Mouse (Mus musculus) brown adipose tissue, adult 24 weeks (tissue): ENCODE measurements at regions not wholly inside any gene's neighbourhood (a gene's known extent, or its start where the extent isn't known, plus 50 kb on each side); places are given as distances from the start of the nearest gene placed in this dataset.

Experiments used
- H3K27ac ChIP-seq: fragments of 200-500 bp; replicated peaks from 2 replicates; pipeline ENCODE4 v1.5.1; 2012; ENCODE audit warnings: low read depth, mild to moderate bottlenecking, low read length
- H3K4me1 ChIP-seq: fragments of 200-500 bp; 2 replicates; pipeline ENCODE4 v1.6.1; 2012; ENCODE audit warnings: low read length, mixed read lengths; ENCODE audit not compliant: control insufficient read depth, insufficient read depth, insufficient read length
- H3K4me3 ChIP-seq: fragments of 200-500 bp; 2 replicates; pipeline ENCODE4 v1.5.1; 2012; ENCODE audit warnings: low read depth, mild to moderate bottlenecking, low read length, moderate library complexity; ENCODE audit not compliant: insufficient read depth

- Histone ChIP-seq H3K27ac (no peak overlapping the region), H3K4me3 (no peak overlapping the region), H3K4me1 (peaks cover 2% of the 10 kb centered on the region; the same call in 1 of the 2 replicates)
Measured at GRCm38 (mm10) chr6:67088741-67089455, 51.6 kb upstream of the Gadd45a start.

GRCm38 (mm10) chr6:67087837-67088440, 50.7 kb upstream of the Gadd45a start:
- Histone ChIP-seq H3K27ac (no peak overlapping the region), H3K4me1 (peaks cover 2% of the 10 kb centered on the region; the same call in 1 of the 2 replicates), H3K4me3 (no peak overlapping the region)

GRCm38 (mm10) chr6:67087393-67087792, 50.1 kb upstream of the Gadd45a start:
- Histone ChIP-seq H3K4me3 (no peak overlapping the region), H3K4me1 (peaks cover 2% of the 10 kb centered on the region; the same call in 1 of the 2 replicates), H3K27ac (no peak overlapping the region)
